Mouse (Mus musculus) heart, postnatal 36 days (tissue): Measurements from ENCODE around the gene Olfr49. TPM values are rescaled to one million over a fixed set of nuclear protein-coding genes. Genes with fewer than 3 reads are reported as not detected.

Source experiments
- DNase-seq, 2 experiments: peaks; one replicate each; pipeline ENCODE4 v3.0.0; 2021 to 2022
- intact Hi-C: fragments of 180-260 bp; cut with DNase I; formaldehyde crosslinking; loops from one replicate; pipeline ENCODE4 v1.15.1; 2025
- total RNA-seq, 2 experiments: library from RNA; stranded (reverse); gene quantifications; 2 replicates each; pipeline ENCODE4 v1.2.3; 2021

Gene Olfr49
- total RNA-seq, 2 experiments from 2014 or later, result not detected

- intact Hi-C loops, result no loop called here
- no peak for DNase-seq
Observed at GRCm38 (mm10) chr14:54263099-54263498, 21.6 kb downstream of the Olfr49 start.

- intact Hi-C loops, result no loop called here
- DNase-seq, result no peak
Observed at GRCm38 (mm10) chr14:54262622-54263021, 22.1 kb downstream of the Olfr49 start.

- intact Hi-C loops, result no loop called here
- DNase-seq, result no peak
Observed at GRCm38 (mm10) chr14:54261386-54261785, 23.4 kb downstream of the Olfr49 start.

DNA sequence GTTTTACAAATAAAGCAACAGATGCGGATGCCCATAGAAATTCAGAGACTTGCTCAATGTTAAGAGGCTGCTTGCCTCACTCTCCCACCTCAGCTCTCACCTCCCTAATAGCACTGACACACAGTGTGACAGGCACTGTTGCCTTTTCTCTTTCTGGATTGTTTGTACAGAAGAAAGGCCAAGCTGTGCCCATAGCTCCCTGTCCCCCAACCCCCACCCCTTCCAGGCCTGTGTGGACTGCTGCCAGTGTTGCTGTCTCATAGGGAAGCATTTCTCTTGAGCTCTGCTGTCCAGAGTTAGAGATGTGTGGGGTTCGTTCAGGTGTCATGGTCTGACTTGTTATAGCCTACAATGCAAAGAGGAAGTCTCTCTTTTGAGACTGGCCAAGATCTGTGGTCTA is 24.5 kb downstream of the Olfr49 start:
- intact Hi-C loops, result no loop called here
- no peak for DNase-seq

DNA sequence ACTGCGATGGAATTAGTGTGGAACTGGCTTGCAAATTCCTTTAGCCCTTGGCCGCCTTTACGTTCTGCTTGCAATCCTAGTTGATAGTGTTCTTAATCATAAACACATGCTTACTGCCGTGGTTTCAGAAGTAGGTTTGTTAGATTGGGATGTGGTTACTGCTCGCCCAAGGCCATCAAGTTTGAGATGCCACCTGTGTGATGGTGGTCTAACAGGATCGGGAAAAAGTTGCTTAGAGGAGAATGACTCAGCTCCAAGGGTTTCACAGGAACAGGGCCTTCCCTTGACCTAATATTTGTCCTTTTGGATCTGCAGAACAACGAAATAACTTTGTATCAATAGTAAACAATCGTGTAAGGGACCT is 25.0 kb downstream of the Olfr49 start:
- intact Hi-C loops, result loop anchor here (2.0 to 10.0 kb wide), 2 partner anchors 17 to 625 kb away; partner anchors contain the start of genes Bcl2l2 and Gm20521
- no peak for DNase-seq

- intact Hi-C loops, result loop anchor here (2.0 to 10.0 kb wide), 2 partner anchors 16 to 626 kb away; partner anchors contain the start of genes Bcl2l2 and Gm20521
- DNase-seq, result peak; percentile 95 to 97
Observed at GRCm38 (mm10) chr14:54259003-54259721, 25.6 kb downstream of the Olfr49 start.

- intact Hi-C loops, result loop anchor here (2.0 to 10.0 kb wide), 2 partner anchors 15 to 627 kb away; partner anchors contain the start of genes Bcl2l2 and Gm20521
- DNase-seq, result no peak
Observed at GRCm38 (mm10) chr14:54258131-54258670, 26.5 kb downstream of the Olfr49 start.

- intact Hi-C loops, result loop anchor here (2.0 to 10.0 kb wide), 3 partner anchors 106 to 630 kb away; partner anchors contain the start of genes Bcl2l2, Gm20521, Oxa1l and Prmt5
- DNase-seq, result no peak
Observed at GRCm38 (mm10) chr14:54254670-54255202, 30.0 kb downstream of the Olfr49 start.

DNA sequence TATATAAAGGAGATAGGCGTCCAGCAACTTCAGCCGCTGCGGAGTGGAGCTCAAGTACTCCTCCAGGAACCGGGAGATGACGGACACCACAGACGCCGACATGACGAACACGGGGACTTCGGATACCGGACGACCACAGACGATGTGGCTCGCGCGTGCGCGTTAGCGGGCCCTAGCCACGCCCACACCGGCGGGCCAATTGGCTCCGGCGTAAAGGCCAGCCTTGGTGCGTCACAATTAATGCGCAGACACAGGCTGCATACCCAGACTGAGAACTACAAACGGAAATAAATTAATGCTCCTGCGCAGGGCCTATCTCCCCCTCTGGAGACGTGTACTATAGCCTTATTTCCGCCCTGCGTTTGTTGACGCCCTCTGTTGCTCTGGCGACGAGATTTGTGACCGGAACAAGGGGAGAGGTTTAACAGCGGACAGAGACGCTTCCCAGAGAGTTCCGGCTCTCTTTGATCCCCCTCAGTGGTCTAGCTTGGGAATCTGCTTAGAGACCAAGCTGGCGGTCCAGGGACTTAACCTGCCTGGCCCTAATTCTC is 30.9 kb downstream of the Olfr49 start, which contains the start of the genes Dad1 and Abhd4:
TSS of gene Dad1 (minus strand) at position 364 of the 551 bp plus-strand sequence.
TSS of gene Abhd4 (plus strand) at position 448 of the 551 bp plus-strand sequence.
- peak; percentile 98 to 99 for DNase-seq
- intact Hi-C loops, result loop anchor here (2.0 to 10.0 kb wide), 3 partner anchors 107 to 631 kb away; partner anchors contain the start of genes Bcl2l2, Gm20521, Oxa1l and Prmt5

DNA sequence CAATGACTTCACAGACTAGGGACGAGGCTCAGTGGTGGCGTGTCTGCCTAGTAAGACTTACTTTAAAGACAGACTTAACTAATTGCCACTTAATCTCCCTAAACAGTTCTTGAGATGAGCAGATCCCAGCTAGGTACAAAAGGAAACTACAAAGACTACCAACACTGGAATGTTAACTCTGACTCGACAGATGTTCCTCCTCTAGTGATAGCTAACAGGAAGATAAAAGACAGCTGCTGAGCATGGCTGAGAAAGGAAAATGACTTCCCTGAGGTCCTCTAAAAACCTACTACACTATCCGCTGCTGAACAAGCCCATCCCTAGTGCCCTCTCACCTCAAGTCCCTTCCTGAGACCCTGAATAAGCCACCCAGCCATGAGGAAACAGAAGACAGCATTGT is 34.6 kb downstream of the Olfr49 start:
- DNase-seq, result no peak
- intact Hi-C loops, result loop anchor here (5.0 to 10.0 kb wide), 2 partner anchors 267 to 635 kb away; partner anchors contain the start of genes Bcl2l2, Gm20521 and Prmt5

DNA sequence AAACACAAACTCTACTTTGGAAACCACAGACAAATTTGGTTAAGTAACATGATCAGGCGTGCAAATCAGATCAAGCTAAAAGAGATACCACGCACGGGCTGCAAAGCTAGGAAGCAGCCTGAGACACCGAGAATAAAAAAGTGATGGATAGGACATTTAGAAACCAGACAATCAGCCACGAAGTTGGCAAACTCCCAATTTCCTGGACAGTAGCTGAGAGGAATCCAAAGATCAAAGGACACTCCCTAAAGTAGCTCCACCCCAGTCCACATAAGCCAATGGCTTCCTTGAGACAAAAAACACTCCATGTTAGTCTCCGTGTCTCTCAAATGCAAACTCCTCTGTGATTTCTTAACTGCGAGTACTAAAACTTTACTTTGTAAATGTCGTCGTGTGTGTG is 35.4 kb downstream of the Olfr49 start:
- no peak for DNase-seq
- intact Hi-C loops, result no loop called here

DNA sequence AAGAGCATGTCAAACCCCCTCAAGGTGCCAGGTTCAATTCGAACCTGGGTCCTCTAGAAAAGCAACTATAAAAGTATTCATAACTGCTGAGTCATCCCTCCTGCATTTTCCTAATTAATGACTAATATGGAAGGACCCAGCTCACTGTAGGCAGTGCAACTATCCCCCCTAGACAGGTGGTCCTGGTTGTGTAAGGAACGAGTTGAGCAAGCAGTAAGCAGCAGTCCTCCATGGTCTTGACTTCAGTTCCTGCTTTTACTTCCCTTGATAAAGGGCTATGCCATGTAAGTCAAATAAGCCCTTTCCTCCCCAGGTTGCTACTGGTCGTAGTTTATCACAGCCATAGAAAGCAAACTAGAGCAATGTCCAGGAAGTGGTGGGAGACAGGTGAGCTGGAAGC is 38.5 kb downstream of the Olfr49 start:
- intact Hi-C loops, result no loop called here
- DNase-seq, result no peak

DNA sequence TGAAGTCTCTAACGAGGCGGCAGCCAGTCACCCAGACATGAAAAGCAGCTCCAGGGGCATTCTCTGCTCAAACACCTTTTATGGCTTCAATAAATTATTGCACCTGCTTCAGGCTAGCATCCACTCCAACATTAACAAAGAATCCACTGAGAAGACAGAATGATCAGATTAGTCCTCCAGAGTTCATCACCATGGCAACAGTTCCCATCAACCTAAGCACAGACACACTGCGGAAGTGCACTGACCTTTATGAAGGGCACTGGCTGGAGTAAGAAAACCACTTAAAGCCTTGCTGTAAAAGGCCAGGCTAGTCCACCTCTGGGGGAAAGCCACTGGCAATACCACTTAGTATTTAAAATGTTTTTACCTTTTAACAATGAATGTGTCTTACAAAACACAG is 40.6 kb downstream of the Olfr49 start:
- intact Hi-C loops, result no loop called here
- no peak for DNase-seq

DNA sequence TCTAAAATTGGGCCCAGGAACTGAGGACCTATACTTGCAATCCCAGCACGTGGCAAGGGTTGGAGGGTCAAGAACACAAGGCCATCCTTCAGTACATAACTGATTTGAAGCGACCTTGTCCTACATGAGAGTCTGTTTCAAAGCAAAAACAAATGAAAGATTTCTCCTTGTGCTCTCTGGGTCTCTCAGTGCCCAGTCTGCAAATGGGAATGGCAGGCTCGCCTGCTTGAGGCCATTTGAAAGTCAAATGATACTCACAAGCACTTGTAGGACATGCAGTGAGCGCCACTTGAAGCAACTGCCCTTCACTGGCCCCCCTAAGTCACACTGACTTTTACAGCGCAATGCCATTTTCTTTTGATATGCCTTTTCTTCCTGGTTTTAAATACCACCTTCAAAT is 44.2 kb downstream of the Olfr49 start:
- intact Hi-C loops, result no loop called here
- no peak for DNase-seq

GRCm38 (mm10) chr14:54239002-54239736 is 45.6 kb downstream of the Olfr49 start:
- intact Hi-C loops, result loop anchor here (5.0 to 10.0 kb wide), 3 partner anchors 88 to 446 kb away; partner anchors contain the start of genes 1700123O20Rik, Acin1 and Oxa1l
- peak; percentile 87 to 91 for DNase-seq

- intact Hi-C loops, result loop anchor here (5.0 to 10.0 kb wide), 3 partner anchors 90 to 448 kb away; partner anchors contain the start of genes 1700123O20Rik, Acin1 and Oxa1l
Observed at GRCm38 (mm10) chr14:54236881-54237280, 47.9 kb downstream of the Olfr49 start.

GRCm38 (mm10) chr14:54235825-54236540 is 48.8 kb downstream of the Olfr49 start:
- intact Hi-C loops, result loop anchor here (5.0 to 10.0 kb wide), 3 partner anchors 91 to 449 kb away; partner anchors contain the start of genes 1700123O20Rik, Acin1 and Oxa1l
- no peak for DNase-seq

More at GRCm38 (mm10) chr14:54236881-54237280, 47.9 kb downstream of the Olfr49 start:
- no peak for DNase-seq

- no peak for DNase-seq
- intact Hi-C loops, result loop anchor here (5.0 to 10.0 kb wide), 3 partner anchors 93 to 450 kb away; partner anchors contain the start of genes 1700123O20Rik, Acin1 and Oxa1l
Observed at GRCm38 (mm10) chr14:54234231-54235040, 50.3 kb downstream of the Olfr49 start.
